Mouse (Mus musculus) kidney, embryonic 14.5 days (tissue): ENCODE measurements around the gene Olfr832. TPM values are rescaled to one million over a fixed set of nuclear protein-coding genes. Genes with fewer than 3 reads are reported as not detected.
"Not testable (repeated sequence)": the region's sequence is repeated elsewhere in the genome, so short reads cannot be mapped to it uniquely, and the experiment has no call there.

Experiments used
- ATAC-seq: fragments of 200-750 bp; cut with Nextera tagmentation; 2 replicates; pipeline ENCODE4 v1.8.0; 2017; ENCODE audit warnings: moderate number of reproducible peaks, mild to moderate bottlenecking, moderate TSS enrichment, moderate library complexity; ENCODE audit not compliant: low FRiP score, low TSS enrichment
- H3K27ac ChIP-seq: fragments of 300-500 bp; sonication (generic); 2 replicates; pipeline ENCODE4 v1.5.1; 2014; ENCODE audit warnings: low read depth, mild to moderate bottlenecking, low read length, moderate library complexity, mixed read lengths
- H3K27me3 ChIP-seq: fragments of 300-500 bp; sonication (generic); 2 replicates; pipeline ENCODE4 v1.6.1; 2014; ENCODE audit warnings: mild to moderate bottlenecking, low read length; ENCODE audit not compliant: control insufficient read depth, insufficient read depth
- H3K36me3 ChIP-seq: fragments of 300-500 bp; sonication (generic); 2 replicates; pipeline ENCODE4 v1.6.1; 2014; ENCODE audit warnings: low read length, mixed read lengths; ENCODE audit not compliant: control insufficient read depth, insufficient read depth
- H3K4me1 ChIP-seq: fragments of 300-500 bp; sonication (generic); 2 replicates; pipeline ENCODE4 v1.6.1; 2014; ENCODE audit warnings: low read length, mixed read lengths; ENCODE audit not compliant: control insufficient read depth, insufficient read depth
- H3K4me2 ChIP-seq: fragments of 300-500 bp; sonication (generic); replicated peaks from 2 replicates; pipeline ENCODE4 v1.6.1; 2014; ENCODE audit warnings: low read depth, mild to moderate bottlenecking, low read length
- H3K4me3 ChIP-seq: fragments of 300-500 bp; sonication (generic); 2 replicates; pipeline ENCODE4 v1.5.1; 2014; ENCODE audit warnings: mild to moderate bottlenecking, low read length
- H3K9ac ChIP-seq: fragments of 300-500 bp; sonication (generic); 2 replicates; pipeline ENCODE4 v1.6.1; 2014; ENCODE audit warnings: low read depth, mild to moderate bottlenecking, low read length, moderate library complexity
- H3K9me3 ChIP-seq: fragments of 300-500 bp; sonication (generic); 2 replicates; pipeline ENCODE4 v1.6.1; 2016; ENCODE audit warnings: low read length; ENCODE audit not compliant: control insufficient read depth
- WGBS: fragments of 180-500 bp; shearing (Covaris S2); extraction: QIAGEN DNeasy Blood & Tissue Kit; methylation state at CpG from one replicate; pipeline ENCODE4 v1.1.7; 2014; 5-methylcytosine and 5-hydroxymethylcytosine counted together
- polyA plus RNA-seq: library from polyadenylated mRNA; unstranded; fragments of >200 nt; fragmentation: Nextera tagmentation; extraction: Ambion mirVana; gene quantifications from 2 replicates; pipeline ENCODE4 v1.2.1, GENCODE M21; 2014

Gene Olfr832
- polyA plus RNA-seq = not detected in 2 replicates

- H3K9ac ChIP-seq, H3K27me3 ChIP-seq, H3K27ac ChIP-seq, H3K36me3 ChIP-seq, H3K4me1 ChIP-seq, H3K4me3 ChIP-seq, ATAC-seq, H3K4me2 ChIP-seq, H3K9me3 ChIP-seq: not testable (repeated sequence)
- 85% methylated on average over 2 of the region's 2 CpGs for WGBS
These were observed at the start of gene Olfr832 for GRCm38 (mm10) chr9:18936822-18937221. TSS of gene Olfr832 (plus strand) at chr9:18937122.

GRCm38 (mm10) chr9:18907699-18908098 is 29.2 kb upstream of the Olfr832 start:
- not testable (repeated sequence) for H3K4me1 ChIP-seq, H3K27me3 ChIP-seq, H3K9me3 ChIP-seq, H3K27ac ChIP-seq, H3K4me3 ChIP-seq, H3K4me2 ChIP-seq, H3K9ac ChIP-seq, ATAC-seq, H3K36me3 ChIP-seq
- WGBS = 77% methylated on average over 2 of the region's 2 CpGs

GRCm38 (mm10) chr9:18927921-18928320 is 9.0 kb upstream of the Olfr832 start:
- not testable (repeated sequence) for H3K4me3 ChIP-seq, H3K9ac ChIP-seq, H3K27me3 ChIP-seq, H3K36me3 ChIP-seq, H3K4me2 ChIP-seq, H3K9me3 ChIP-seq, H3K4me1 ChIP-seq, H3K27ac ChIP-seq, ATAC-seq
- WGBS = 86% methylated on average over 14 of the region's 16 CpGs

GRCm38 (mm10) chr9:18962021-18962420 is 25.1 kb downstream of the Olfr832 start:
- Histone ChIP-seq H3K4me2 (no peak overlapping the region), H3K27ac (no peak overlapping the region), H3K9me3 (peaks cover under 1% of the 10 kb centered on the region), H3K4me1 (no peaks in the 10 kb centered on the region), H3K4me3 (no peak overlapping the region), H3K36me3 (no peaks in the 10 kb centered on the region), H3K9ac (no peak overlapping the region), H3K27me3 (no peaks in the 10 kb centered on the region)
- ATAC-seq = no peak

- H3K4me3 ChIP-seq = no peak within 1 kb of the TSS
- H3K36me3 ChIP-seq = no peaks in the 10 kb centered on the region
- no peak within 1 kb of the TSS for H3K9ac ChIP-seq
- no peak within 1 kb of the TSS for H3K4me2 ChIP-seq
- no peak within 1 kb of the TSS for H3K27ac ChIP-seq
- no peaks in the 10 kb centered on the region for H3K9me3 ChIP-seq
- no peak for ATAC-seq
- H3K27me3 ChIP-seq = no peaks in the 10 kb centered on the region
- no peaks in the 10 kb centered on the region for H3K4me1 ChIP-seq
- 79% methylated on average over 3 of the region's 3 CpGs for WGBS
These were observed 50.8 kb downstream of the Olfr832 start, which contains the start of gene Olfr834 for GRCm38 (mm10) chr9:18987690-18988089. TSS of gene Olfr834 (plus strand) at chr9:18987990.

Other genes starting within 250 kb of the Olfr832 start
- gene Olfr24, start 173.1 kb upstream of the Olfr832 start, polyA plus RNA-seq = not detected in 2 replicates
- not detected in 2 replicates for gene Olfr828, start 117.6 kb upstream of the Olfr832 start, polyA plus RNA-seq
- not detected in 2 replicates for gene Olfr829, start 82.2 kb upstream of the Olfr832 start, polyA plus RNA-seq
- not detected in 2 replicates for gene Olfr830, start 62.4 kb upstream of the Olfr832 start, polyA plus RNA-seq
- gene Olfr834, start 50.9 kb downstream of the Olfr832 start, polyA plus RNA-seq = not detected in 2 replicates
- not detected in 2 replicates for gene Olfr835, start 95.6 kb downstream of the Olfr832 start, polyA plus RNA-seq
- gene Olfr836, start 183.3 kb downstream of the Olfr832 start, polyA plus RNA-seq = not detected in 2 replicates
- not detected in 2 replicates for gene Olfr837, start 199.2 kb downstream of the Olfr832 start, polyA plus RNA-seq
- gene Olfr839-ps1, start 240.2 kb downstream of the Olfr832 start, polyA plus RNA-seq = not detected in 2 replicates